10 mouse cellular contexts compared by ENCODE assay signal in genomic region chr11:115222077-115222476, GRCm38 (mm10). TPM values are rescaled to one million over a fixed set of nuclear protein-coding genes. Genes with fewer than 3 reads are reported as not detected.
DNase-seq lines count a peak whose midpoint lies in the region; ATAC-seq and TF ChIP-seq lines count a peak whose summit lies in the region.
"Had no signal": no experiment of that assay in that cellular context is flagged by ENCODE, and none has a peak within 500 bp of the region (broad histone marks: within the 10 kb centered on the region; RNA-seq: fewer than 3 reads in every experiment).

No protein-coding gene starts in this region.

- no peak for TF ChIP-seq CTCF in lung, postnatal 0 days (IDR thresholded peaks at IDR 0.05)

- H3K27me3 ChIP-seq in heart, embryonic 10.5 days (ENCODE audit: insufficient read depth, poor library complexity, severe bottlenecking) = 0 out of 2 replicates have a peak, but pooled peaks cover 6% of the 10 kb centered on the region
- peaks cover 31% of the 10 kb centered on the region for H3K27me3 ChIP-seq in limb, embryonic 12.5 days
- peaks cover 72% of the 10 kb centered on the region for H3K27me3 ChIP-seq in limb, embryonic 10.5 days (ENCODE audit: low read depth, poor library complexity, severe bottlenecking)
- H3K27me3 ChIP-seq in embryonic facial prominence, embryonic 14.5 days (replicated peaks; ENCODE audit: control insufficient read depth, insufficient read depth, low read length) = peaks cover 3% of the 10 kb centered on the region; the same call in 1 of the 2 replicates
- H3K27me3 ChIP-seq in lung, postnatal 0 days (replicated peaks; ENCODE audit: insufficient read depth, low read length) = no peaks in the 10 kb centered on the region

- no peak overlapping the region for H3K4me2 ChIP-seq in limb, embryonic 12.5 days
- H3K4me2 ChIP-seq in embryonic facial prominence, embryonic 14.5 days (ENCODE audit: low read depth, low read length) = no peak overlapping the region
- H3K4me2 ChIP-seq in lung, postnatal 0 days (replicated peaks; ENCODE audit: low read depth, low read length) = peak overlapping the region; percentile 21; the same call in 1 of the 2 replicates

- H3K4me3 ChIP-seq in heart, embryonic 10.5 days = peak overlapping the region; percentile 24; the same call in 1 of the 2 replicates
- no peak overlapping the region for H3K4me3 ChIP-seq in limb, embryonic 12.5 days (replicated peaks)
- H3K4me3 ChIP-seq in limb, embryonic 10.5 days = no peak overlapping the region
- H3K4me3 ChIP-seq in embryonic facial prominence, embryonic 14.5 days (ENCODE audit: low read depth, low read length) = no peak overlapping the region
- no peak overlapping the region for H3K4me3 ChIP-seq in lung, postnatal 0 days (ENCODE audit: low read depth, low read length)

- DNase-seq in heart, embryonic 10.5 days (ENCODE audit: low spot score) = no peak
- DNase-seq in heart, adult 9 months (ENCODE audit: low spot score in 2 of 2) = no peak
- no peak for DNase-seq in limb, embryonic 10.5 days (ENCODE audit: low spot score)
- peak; percentile 62 for DNase-seq in embryonic facial prominence, embryonic 14.5 days (ENCODE audit: low spot score)
- DNase-seq in lung, postnatal 0 days (ENCODE audit: low spot score) = peak; percentile 77
- no peak for DNase-seq in ovary, postnatal 10 days (ENCODE audit: low spot score)
- DNase-seq: adrenal gland, postnatal 10 days; liver had no signal

- H3K9me3 ChIP-seq in heart, embryonic 10.5 days = no peaks in the 10 kb centered on the region
- H3K9me3 ChIP-seq in limb, embryonic 12.5 days = no peaks in the 10 kb centered on the region
- H3K9me3 ChIP-seq in limb, embryonic 10.5 days (replicated peaks) = no peaks in the 10 kb centered on the region
- H3K9me3 ChIP-seq in embryonic facial prominence, embryonic 14.5 days (ENCODE audit: control insufficient read depth, low read length) = no peaks in the 10 kb centered on the region
- no peaks in the 10 kb centered on the region for H3K9me3 ChIP-seq in lung, postnatal 0 days (ENCODE audit: low read length)

- WGBS in heart, embryonic 10.5 days = 17% methylated on average over 12 of the region's 12 CpGs
- WGBS in limb, embryonic 12.5 days = 28% methylated on average over 12 of the region's 12 CpGs
- 37% methylated on average over 12 of the region's 12 CpGs for WGBS in limb, embryonic 10.5 days
- WGBS in embryonic facial prominence, embryonic 14.5 days = 26% methylated on average over 12 of the region's 12 CpGs
- 18% methylated on average over 12 of the region's 12 CpGs for WGBS in lung, postnatal 0 days

- no peaks in the 10 kb centered on the region for H3K36me3 ChIP-seq in heart, embryonic 10.5 days
- no peaks in the 10 kb centered on the region for H3K36me3 ChIP-seq in limb, embryonic 12.5 days
- no peaks in the 10 kb centered on the region for H3K36me3 ChIP-seq in limb, embryonic 10.5 days
- no peaks in the 10 kb centered on the region for H3K36me3 ChIP-seq in embryonic facial prominence, embryonic 14.5 days (ENCODE audit: control insufficient read depth, insufficient read depth, low read length)
- no peaks in the 10 kb centered on the region for H3K36me3 ChIP-seq in lung, postnatal 0 days (ENCODE audit: insufficient read depth, low read length)

- TF ChIP-seq EP300 in lung, postnatal 0 days (IDR thresholded peaks at IDR 0.05) = no peak

- peaks cover 92% of the 10 kb centered on the region for H3K4me1 ChIP-seq in heart, embryonic 10.5 days
- peaks cover 49% of the 10 kb centered on the region for H3K4me1 ChIP-seq in limb, embryonic 12.5 days (replicated peaks)
- H3K4me1 ChIP-seq in limb, embryonic 10.5 days = peaks cover 84% of the 10 kb centered on the region
- peaks cover 14% of the 10 kb centered on the region; the same call in 1 of the 2 replicates for H3K4me1 ChIP-seq in embryonic facial prominence, embryonic 14.5 days (ENCODE audit: control insufficient read depth, insufficient read depth, low read length)
- H3K4me1 ChIP-seq in lung, postnatal 0 days (ENCODE audit: insufficient read depth, low read depth, low read length) = peaks cover 33% of the 10 kb centered on the region

- ATAC-seq in limb, embryonic 12.5 days (ENCODE audit: insufficient number of reproducible peaks, insufficient read depth, low FRiP score, low TSS enrichment, low read depth) = 0 out of 2 replicates have a peak, but pooled peaks have one; percentile 32
- ATAC-seq in embryonic facial prominence, embryonic 14.5 days (ENCODE audit: low read depth) = no peak
- peak; percentile 25 for ATAC-seq in lung, postnatal 0 days

- H3K27ac ChIP-seq in heart, embryonic 10.5 days = peak overlapping the region; percentile 82
- no peak overlapping the region for H3K27ac ChIP-seq in limb, embryonic 12.5 days
- H3K27ac ChIP-seq in limb, embryonic 10.5 days = no peak overlapping the region
- no peak overlapping the region for H3K27ac ChIP-seq in embryonic facial prominence, embryonic 14.5 days (replicated peaks; ENCODE audit: low read depth, low read length)
- no peak overlapping the region for H3K27ac ChIP-seq in lung, postnatal 0 days (ENCODE audit: low read length)

- no peak overlapping the region for H3K9ac ChIP-seq in limb, embryonic 12.5 days (replicated peaks)
- H3K9ac ChIP-seq in embryonic facial prominence, embryonic 14.5 days (ENCODE audit: low read depth, low read length) = no peak overlapping the region
- no peak overlapping the region for H3K9ac ChIP-seq in lung, postnatal 0 days (replicated peaks; ENCODE audit: low read depth)

RNA-seq across cellular contexts. Expression of gene Nat9, which starts 34.4 kb away (rescaled TPM):
- polyA plus RNA-seq in heart, embryonic 10.5 days (2016; fragmentation: Nextera tagmentation; extraction: Ambion mirVana) = 15.8 and 17.0 TPM in 2 replicates
- 17.8 and 23.6 TPM in 2 replicates for polyA plus RNA-seq in limb, embryonic 12.5 days (2016; fragmentation: Nextera tagmentation; extraction: Ambion mirVana)
- 15.6 and 22.7 TPM in 2 replicates for polyA plus RNA-seq in limb, embryonic 10.5 days (2016; fragmentation: Nextera tagmentation; extraction: Ambion mirVana)
- polyA plus RNA-seq in embryonic facial prominence, embryonic 14.5 days (2014; fragmentation: Nextera tagmentation; extraction: Ambion mirVana) = 20.0 and 23.3 TPM in 2 replicates
- polyA plus RNA-seq in lung, postnatal 0 days (2015; fragmentation: Nextera tagmentation; extraction: Ambion mirVana) = 30.3 and 30.8 TPM in 2 replicates

RNA-seq across cellular contexts. Expression of gene Tmem104, which starts 34.8 kb away (rescaled TPM):
- 9.6 TPM in 2 replicates for polyA plus RNA-seq in heart, embryonic 10.5 days (2016; fragmentation: Nextera tagmentation; extraction: Ambion mirVana)
- 5.8 and 8.2 TPM in 2 replicates for polyA plus RNA-seq in limb, embryonic 12.5 days (2016; fragmentation: Nextera tagmentation; extraction: Ambion mirVana)
- polyA plus RNA-seq in limb, embryonic 10.5 days (2016; fragmentation: Nextera tagmentation; extraction: Ambion mirVana) = 9.1 and 9.8 TPM in 2 replicates
- polyA plus RNA-seq in embryonic facial prominence, embryonic 14.5 days (2014; fragmentation: Nextera tagmentation; extraction: Ambion mirVana) = 12.5 and 14.9 TPM in 2 replicates
- polyA plus RNA-seq in lung, postnatal 0 days (2015; fragmentation: Nextera tagmentation; extraction: Ambion mirVana) = 9.6 and 10.5 TPM in 2 replicates

RNA-seq across cellular contexts. Expression of gene Grin2c, which starts 45.0 kb away (rescaled TPM):
- 0.23 and 0.65 TPM in 2 replicates for polyA plus RNA-seq in heart, embryonic 10.5 days (2016; fragmentation: Nextera tagmentation; extraction: Ambion mirVana)
- 0.09 and 0.21 TPM in 2 replicates for polyA plus RNA-seq in limb, embryonic 12.5 days (2016; fragmentation: Nextera tagmentation; extraction: Ambion mirVana)
- 0.11 and 0.34 TPM in 2 replicates for polyA plus RNA-seq in limb, embryonic 10.5 days (2016; fragmentation: Nextera tagmentation; extraction: Ambion mirVana)
- polyA plus RNA-seq in embryonic facial prominence, embryonic 14.5 days (2014; fragmentation: Nextera tagmentation; extraction: Ambion mirVana) = not detected in 2 replicates
- 0.11 TPM in 2 replicates for polyA plus RNA-seq in lung, postnatal 0 days (2015; fragmentation: Nextera tagmentation; extraction: Ambion mirVana)
- polyA plus RNA-seq: kidney, embryonic 16.5 days had no signal

RNA-seq across cellular contexts. Expression of gene Fdxr, which starts 54.8 kb away (rescaled TPM):
- polyA plus RNA-seq in heart, embryonic 10.5 days (2016; fragmentation: Nextera tagmentation; extraction: Ambion mirVana) = 14.3 and 16.5 TPM in 2 replicates
- polyA plus RNA-seq in limb, embryonic 12.5 days (2016; fragmentation: Nextera tagmentation; extraction: Ambion mirVana) = 13.2 and 16.1 TPM in 2 replicates
- 18.2 and 19.3 TPM in 2 replicates for polyA plus RNA-seq in limb, embryonic 10.5 days (2016; fragmentation: Nextera tagmentation; extraction: Ambion mirVana)
- polyA plus RNA-seq in embryonic facial prominence, embryonic 14.5 days (2014; fragmentation: Nextera tagmentation; extraction: Ambion mirVana) = 10.4 and 11.0 TPM in 2 replicates
- polyA plus RNA-seq in lung, postnatal 0 days (2015; fragmentation: Nextera tagmentation; extraction: Ambion mirVana) = 6.9 and 7.9 TPM in 2 replicates

RNA-seq across cellular contexts. Expression of gene Slc9a3r1, which starts 58.9 kb away (rescaled TPM):
- 29.5 and 74.6 TPM in 2 replicates for polyA plus RNA-seq in heart, embryonic 10.5 days (2016; fragmentation: Nextera tagmentation; extraction: Ambion mirVana)
- 23.9 and 25.0 TPM in 2 replicates for polyA plus RNA-seq in limb, embryonic 12.5 days (2016; fragmentation: Nextera tagmentation; extraction: Ambion mirVana)
- 30.7 and 32.2 TPM in 2 replicates for polyA plus RNA-seq in limb, embryonic 10.5 days (2016; fragmentation: Nextera tagmentation; extraction: Ambion mirVana)
- polyA plus RNA-seq in embryonic facial prominence, embryonic 14.5 days (2014; fragmentation: Nextera tagmentation; extraction: Ambion mirVana) = 40.6 and 43.5 TPM in 2 replicates
- 56.9 and 71.2 TPM in 2 replicates for polyA plus RNA-seq in lung, postnatal 0 days (2015; fragmentation: Nextera tagmentation; extraction: Ambion mirVana)

Comparison
In these comparisons a context has a peak if more than half of its experiments do, and no peak if none do; other contexts are left out.
1. DNase-seq: peak in embryonic facial prominence, embryonic 14.5 days (single experiment) and lung, postnatal 0 days (single experiment); none in heart, embryonic 10.5 days (single experiment), heart, adult 9 months (0 of 2), limb, embryonic 10.5 days (single experiment) and ovary, postnatal 10 days (single experiment).